Mouse (Mus musculus) heart, postnatal 14 days (tissue): ENCODE results near the gene Whrn. TPM values are rescaled to one million over a fixed set of nuclear protein-coding genes. Genes with fewer than 3 reads are reported as not detected.

Source experiments
- DNase-seq, 2 experiments: peaks; one replicate each; pipeline ENCODE4 v3.0.0; 2021 to 2022
- intact Hi-C: fragments of 180-260 bp; cut with DNase I; formaldehyde crosslinking; loops from one replicate; pipeline ENCODE4 v1.15.1; 2025
- total RNA-seq, 2 experiments: library from RNA; stranded (reverse); gene quantifications; 2 replicates each; pipeline ENCODE4 v1.2.3; 2021

Whrn gene
- total RNA-seq, 2 experiments from 2014 or later: 23.9 to 26.2 TPM

DNA sequence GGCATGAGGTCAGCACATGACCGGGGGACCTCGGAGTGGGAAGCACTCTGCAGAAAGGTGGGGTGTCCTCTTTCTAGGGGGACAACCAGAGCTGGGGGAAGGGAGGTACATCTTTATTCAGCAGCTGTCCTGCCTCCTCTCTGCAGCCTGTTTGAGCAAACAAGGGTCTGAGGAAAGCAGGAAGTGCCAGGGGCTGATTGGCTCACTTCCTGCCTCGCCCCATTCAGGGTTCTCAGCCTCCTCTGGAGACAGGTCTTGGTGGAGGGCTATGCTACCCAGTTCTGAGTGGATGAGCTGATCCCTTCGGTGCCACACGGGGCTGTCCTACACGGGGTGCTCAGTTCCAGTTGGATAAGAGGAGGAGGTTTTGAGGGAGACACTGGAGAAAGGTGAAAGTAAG, 104.5 kb downstream of the Whrn start:
- no peak for DNase-seq
- intact Hi-C loops: no loop called here

DNA sequence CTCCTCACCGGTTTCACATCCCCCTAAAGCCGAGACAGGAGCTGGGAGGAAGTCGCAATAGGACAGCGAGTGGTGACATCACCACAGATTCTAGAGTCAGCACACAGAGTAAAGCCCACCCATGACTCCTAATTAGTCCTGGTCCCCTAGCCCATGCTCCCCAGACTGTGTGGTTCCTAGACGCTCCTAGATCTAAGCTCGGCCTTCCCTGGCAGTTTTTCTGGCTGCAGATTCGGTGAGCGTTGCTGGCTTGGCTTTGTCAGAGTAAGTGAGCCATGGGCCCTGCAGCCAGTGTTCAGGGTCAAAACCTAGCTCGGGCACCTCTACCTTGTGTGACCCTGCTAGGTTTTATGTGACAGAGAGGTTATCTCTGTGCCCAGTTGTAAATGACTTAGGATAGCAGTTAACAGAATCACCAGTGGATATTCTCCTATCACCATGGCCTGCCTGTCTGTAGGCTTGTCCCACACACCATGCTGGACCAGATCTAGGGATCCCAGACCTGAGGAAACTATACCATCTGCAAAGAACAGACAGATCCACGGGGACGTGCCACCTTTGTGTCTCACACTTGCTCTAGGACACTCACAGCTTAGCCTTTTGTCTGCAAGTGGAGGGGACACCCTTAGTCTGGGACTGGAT, 105.8 kb downstream of the Whrn start:
- intact Hi-C loops: no loop called here
- DNase-seq: no peak

- DNase-seq: no peak
- intact Hi-C loops: no loop called here
Measured at GRCm38 (mm10) chr4:63389121-63389886, 106.5 kb downstream of the Whrn start.

GRCm38 (mm10) chr4:63388029-63388428, 107.8 kb downstream of the Whrn start:
- intact Hi-C loops: no loop called here

GRCm38 (mm10) chr4:63385784-63386183, 110.0 kb downstream of the Whrn start:
- intact Hi-C loops: no loop called here
- DNase-seq: no peak

More at GRCm38 (mm10) chr4:63388029-63388428, 107.8 kb downstream of the Whrn start:
- DNase-seq: no peak

GRCm38 (mm10) chr4:63385253-63385652, 110.5 kb downstream of the Whrn start:
- no peak for DNase-seq
- intact Hi-C loops: no loop called here

DNA sequence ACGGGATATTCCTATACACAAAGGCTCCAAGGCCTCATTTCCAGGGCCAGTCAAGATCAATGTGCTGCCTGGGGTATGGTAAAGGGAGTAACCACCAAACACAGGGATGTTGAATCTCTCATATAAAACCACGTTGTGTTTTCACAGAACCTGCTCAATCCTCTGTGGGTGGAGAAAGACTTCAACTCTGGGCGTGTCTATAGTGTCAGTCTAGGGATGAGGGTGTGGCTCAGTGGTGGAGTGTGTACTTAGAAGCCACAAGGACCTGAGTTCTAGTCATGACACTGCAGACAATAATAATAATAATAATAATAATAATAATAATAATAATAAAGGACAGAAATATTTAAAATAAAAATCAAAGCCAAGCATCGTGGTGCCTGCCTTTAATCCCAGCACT, 111.5 kb downstream of the Whrn start:
- intact Hi-C loops: no loop called here
- DNase-seq: no peak

DNA sequence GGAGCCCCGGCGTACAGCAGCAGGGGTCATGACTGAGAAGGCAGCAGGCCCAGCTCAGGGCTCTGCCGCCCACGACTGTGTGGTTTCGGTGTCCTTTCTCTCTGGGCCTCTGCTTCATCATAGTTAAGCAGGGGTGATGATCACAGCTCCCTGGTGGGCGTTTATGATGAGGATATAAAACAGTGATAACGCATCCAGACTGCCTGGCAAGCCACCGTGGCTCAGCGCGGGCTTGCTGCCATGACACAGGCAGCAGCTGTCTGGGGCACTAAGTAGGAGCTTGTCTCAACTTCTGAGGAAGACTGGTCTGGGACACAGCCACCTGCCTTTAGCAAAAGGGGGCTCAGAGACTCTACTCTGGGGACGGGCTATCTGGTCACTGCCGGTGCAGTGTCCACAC, 112.3 kb downstream of the Whrn start:
- intact Hi-C loops: no loop called here
- no peak for DNase-seq

GRCm38 (mm10) chr4:63382676-63383369, 113.0 kb downstream of the Whrn start:
- DNase-seq: no peak

GRCm38 (mm10) chr4:63377483-63377882, 118.3 kb downstream of the Whrn start:
- no peak for DNase-seq
- intact Hi-C loops: no loop called here

More at GRCm38 (mm10) chr4:63382676-63383369, 113.0 kb downstream of the Whrn start:
- intact Hi-C loops: no loop called here

- peak; percentile 52 to 70 for DNase-seq
- intact Hi-C loops: no loop called here
Measured at GRCm38 (mm10) chr4:63375367-63375766, 120.4 kb downstream of the Whrn start.

DNA sequence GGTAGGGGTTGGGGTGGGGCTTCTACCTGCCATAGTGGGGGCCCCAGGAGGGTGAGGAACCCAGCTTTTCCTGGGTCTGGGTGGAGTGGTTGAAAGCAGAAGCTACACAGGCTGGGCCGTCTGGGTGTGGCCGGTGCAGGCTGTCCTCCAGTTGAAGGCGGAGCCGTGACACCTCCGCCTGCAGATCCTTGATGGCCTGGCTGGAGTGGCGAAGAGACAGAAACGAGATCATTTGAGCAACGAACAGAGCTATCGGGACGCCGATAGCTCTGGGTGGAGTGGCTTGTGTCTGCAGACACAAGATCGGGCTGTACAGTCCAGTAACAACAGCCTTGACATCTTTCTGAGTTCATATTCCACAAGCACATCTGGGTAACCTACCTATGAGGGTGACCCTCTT, 121.5 kb downstream of the Whrn start:
- no peak for DNase-seq
- intact Hi-C loops: no loop called here

DNA sequence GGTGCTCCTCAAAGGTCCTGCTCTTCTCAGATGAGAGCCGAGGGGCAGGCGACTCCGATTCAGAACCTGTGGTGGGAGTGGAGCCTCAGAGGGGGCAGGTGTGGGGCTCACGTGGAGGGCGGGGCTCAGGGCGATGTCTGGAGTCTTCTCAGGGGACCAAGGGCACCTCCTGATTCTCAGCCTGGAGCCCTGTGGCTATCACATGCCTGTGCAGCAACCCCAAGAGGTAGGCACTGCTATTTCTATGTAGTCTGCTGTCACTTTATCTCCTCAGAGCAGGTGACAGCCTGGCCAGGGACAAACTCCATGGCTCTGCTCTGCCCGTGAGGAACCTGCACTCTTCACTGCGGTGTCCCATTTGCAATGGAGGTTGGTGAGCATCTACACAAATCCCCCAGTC, 122.4 kb downstream of the Whrn start:
- DNase-seq: no peak
- intact Hi-C loops: no loop called here

- intact Hi-C loops: loop anchor here (2.0 kb wide), 1 partner anchor 577 kb away; no protein-coding TSS in a partner anchor
- peak in 1 of 2 experiments; percentile 46 for DNase-seq
Measured at GRCm38 (mm10) chr4:63371890-63372289, 123.9 kb downstream of the Whrn start.

- intact Hi-C loops: loop anchor here (2.0 kb wide), 1 partner anchor 578 kb away; no protein-coding TSS in a partner anchor
- no peak for DNase-seq
Measured at GRCm38 (mm10) chr4:63370897-63371296, 124.9 kb downstream of the Whrn start.

- intact Hi-C loops: loop anchor here (2.0 to 10.0 kb wide), 2 partner anchors 40 to 126 kb away; partner anchors contain the start of gene Whrn
- DNase-seq: peak; percentile 86 to 95
Measured at GRCm38 (mm10) chr4:63368577-63368976, 127.2 kb downstream of the Whrn start.

Other genes starting within 250 kb of the Whrn start
- under 1 TPM; 0.50 to 0.78 TPM for gene Orm1, start 151.4 kb downstream of the Whrn start, total RNA-seq
- gene Orm3, start 139.8 kb downstream of the Whrn start, total RNA-seq: 1 to 10 TPM in 1 of 2 experiments, under 1 TPM in 1; 0.49 to 1.4 TPM
- gene Orm2, start 133.5 kb downstream of the Whrn start, total RNA-seq: under 1 TPM in 1 of 2 experiments, not detected in 1; 0.29 TPM
- gene Akna, start 92.6 kb downstream of the Whrn start, total RNA-seq: 1 to 10 TPM; 4.3 to 6.2 TPM
- gene Atp6v1g1, start 48.8 kb upstream of the Whrn start, total RNA-seq: 100 to 1,000 TPM; 149 to 156 TPM
- gene Tmem268, start 62.8 kb upstream of the Whrn start, total RNA-seq: 1 to 10 TPM; 6.8 to 9.5 TPM
- gene Gm11213, start 109.3 kb upstream of the Whrn start, total RNA-seq: not detected
- gene Tex48, start 126.4 kb upstream of the Whrn start, total RNA-seq: not detected
- not detected for gene Gm11214, start 167.4 kb upstream of the Whrn start, total RNA-seq
- not detected for gene Tnfsf15, start 249.1 kb upstream of the Whrn start, total RNA-seq